8 mouse cellular contexts compared by ENCODE assay signal in genomic region chr16:28752638-28753118, GRCm38 (mm10). TPM values are rescaled to one million over a fixed set of nuclear protein-coding genes. Genes with fewer than 3 reads are reported as not detected.
DNase-seq lines count a peak whose midpoint lies in the region; ATAC-seq and TF ChIP-seq lines count a peak whose summit lies in the region.

Fgf12 (minus strand) TSS chr16:28753068.

- no peaks in the 10 kb centered on the region for H3K9me3 ChIP-seq in forebrain, embryonic 13.5 days (replicated peaks)
- H3K9me3 ChIP-seq in hindbrain, embryonic 14.5 days (ENCODE audit: control insufficient read depth, low read length) = no peaks in the 10 kb centered on the region
- no peaks in the 10 kb centered on the region for H3K9me3 ChIP-seq in limb, embryonic 14.5 days (ENCODE audit: control insufficient read depth, low read length)
- H3K9me3 ChIP-seq in stomach, embryonic 16.5 days (replicated peaks; ENCODE audit: control insufficient read depth, low read length) = no peaks in the 10 kb centered on the region

- no peak for TF ChIP-seq POLR2A in limb, embryonic 14.5 days (IDR thresholded peaks at IDR 0.05; ENCODE audit: borderline replicate concordance, extremely low read depth, insufficient read depth, insufficient read length)
- no peak for TF ChIP-seq POLR2A in kidney, adult 2 months (IDR thresholded peaks at IDR 0.05; ENCODE audit: low read depth, low read length)

- no peak within 1 kb of the TSS; the same call in 1 of the 2 replicates for H3K27ac ChIP-seq in forebrain, embryonic 13.5 days
- H3K27ac ChIP-seq in hindbrain, embryonic 14.5 days = peak within 1 kb of the TSS; percentile 81
- H3K27ac ChIP-seq in limb, embryonic 14.5 days (replicated peaks; ENCODE audit: low read depth, low read length) = no peak within 1 kb of the TSS
- no peak within 1 kb of the TSS for H3K27ac ChIP-seq in stomach, embryonic 16.5 days (ENCODE audit: low read length)
- no peak within 1 kb of the TSS for H3K27ac ChIP-seq in kidney, adult 2 months (ENCODE audit: insufficient read depth, low read depth, low read length)

- H3K4me1 ChIP-seq in forebrain, embryonic 13.5 days = peaks cover 7% of the 10 kb centered on the region
- H3K4me1 ChIP-seq in hindbrain, embryonic 14.5 days (replicated peaks; ENCODE audit: control insufficient read depth, insufficient read depth, low read length) = peaks cover 5% of the 10 kb centered on the region; the same call in 1 of the 2 replicates
- H3K4me1 ChIP-seq in limb, embryonic 14.5 days (ENCODE audit: control insufficient read depth, insufficient read depth, low read length) = 0 out of 2 replicates have a peak, but pooled peaks cover 3% of the 10 kb centered on the region
- H3K4me1 ChIP-seq in stomach, embryonic 16.5 days (ENCODE audit: control insufficient read depth, insufficient read depth, low read length) = no peaks in the 10 kb centered on the region
- no peaks in the 10 kb centered on the region for H3K4me1 ChIP-seq in kidney, adult 2 months (ENCODE audit: control insufficient read depth, insufficient read depth, low read length)

- DNase-seq in right cerebral cortex, adult 18-20 months = peak; percentile 33
- no peak for DNase-seq in right cerebral cortex, adult 2 months (ENCODE audit: low spot score in 2 of 2)
- no peak for DNase-seq in hindbrain, embryonic 14.5 days (ENCODE audit: low spot score)
- DNase-seq in limb, embryonic 14.5 days (ENCODE audit: low spot score) = no peak
- no peak for DNase-seq in ovary, postnatal 14 days (ENCODE audit: low spot score)
- no peak for DNase-seq in kidney, adult 2 months

- no peak for TF ChIP-seq CTCF in kidney, adult 2 months (conservative IDR thresholded peaks at IDR 0.05; ENCODE audit: insufficient read depth, insufficient read length, low read depth, low read length)

- under 1% methylated on average over 16 of the region's 16 CpGs for WGBS in forebrain, embryonic 13.5 days
- WGBS in hindbrain, embryonic 14.5 days = 1% methylated on average over 16 of the region's 16 CpGs
- 2% methylated on average over 16 of the region's 16 CpGs for WGBS in limb, embryonic 14.5 days
- under 1% methylated on average over 16 of the region's 16 CpGs for WGBS in stomach, embryonic 16.5 days
- WGBS in kidney, adult 2 months = 2% methylated on average over 16 of the region's 16 CpGs

- peak; percentile 54 for ATAC-seq in forebrain, embryonic 13.5 days
- peak; percentile 47 for ATAC-seq in hindbrain, embryonic 14.5 days (ENCODE audit: low FRiP score)
- ATAC-seq in limb, embryonic 14.5 days (ENCODE audit: low FRiP score, low read depth) = no peak
- no peak for ATAC-seq in stomach, embryonic 16.5 days (ENCODE audit: insufficient read depth, low FRiP score)

- peak within 1 kb of the TSS; percentile 48 for H3K4me3 ChIP-seq in forebrain, embryonic 13.5 days
- H3K4me3 ChIP-seq in hindbrain, embryonic 14.5 days (replicated peaks; ENCODE audit: low read length) = peak within 1 kb of the TSS; percentile 53
- H3K4me3 ChIP-seq in limb, embryonic 14.5 days (replicated peaks; ENCODE audit: low read length) = peak within 1 kb of the TSS; percentile 23
- H3K4me3 ChIP-seq in stomach, embryonic 16.5 days (replicated peaks; ENCODE audit: low read length) = peak within 1 kb of the TSS; percentile 39
- no peak within 1 kb of the TSS for H3K4me3 ChIP-seq in kidney, adult 2 months (ENCODE audit: insufficient read depth, low read depth, low read length)

- H3K4me2 ChIP-seq in forebrain, embryonic 13.5 days = peak within 1 kb of the TSS; percentile 92
- H3K4me2 ChIP-seq in hindbrain, embryonic 14.5 days (replicated peaks) = peak within 1 kb of the TSS; percentile 88
- peak within 1 kb of the TSS; percentile 53 for H3K4me2 ChIP-seq in limb, embryonic 14.5 days (replicated peaks; ENCODE audit: low read depth, low read length, severe bottlenecking)
- peak within 1 kb of the TSS; percentile 60 for H3K4me2 ChIP-seq in stomach, embryonic 16.5 days (ENCODE audit: low read depth, low read length)

- no peaks in the 10 kb centered on the region for H3K36me3 ChIP-seq in forebrain, embryonic 13.5 days (ENCODE audit: poor library complexity, severe bottlenecking)
- H3K36me3 ChIP-seq in hindbrain, embryonic 14.5 days (replicated peaks; ENCODE audit: control insufficient read depth, insufficient read depth) = no peaks in the 10 kb centered on the region
- H3K36me3 ChIP-seq in limb, embryonic 14.5 days (ENCODE audit: control insufficient read depth, insufficient read depth, low read length) = no peaks in the 10 kb centered on the region
- no peaks in the 10 kb centered on the region for H3K36me3 ChIP-seq in stomach, embryonic 16.5 days (ENCODE audit: control insufficient read depth, insufficient read depth, low read length)
- no peaks in the 10 kb centered on the region for H3K36me3 ChIP-seq in kidney, adult 2 months (ENCODE audit: control insufficient read depth, insufficient read depth, low read length)

- H3K27me3 ChIP-seq in forebrain, embryonic 13.5 days = no peaks in the 10 kb centered on the region
- H3K27me3 ChIP-seq in hindbrain, embryonic 14.5 days (ENCODE audit: control insufficient read depth, insufficient read depth, low read length) = no peaks in the 10 kb centered on the region
- H3K27me3 ChIP-seq in limb, embryonic 14.5 days (ENCODE audit: control insufficient read depth, insufficient read depth, low read length) = no peaks in the 10 kb centered on the region
- no peaks in the 10 kb centered on the region for H3K27me3 ChIP-seq in stomach, embryonic 16.5 days (ENCODE audit: control insufficient read depth, insufficient read depth, low read length)
- H3K27me3 ChIP-seq in kidney, adult 2 months (replicated peaks; ENCODE audit: control insufficient read depth, insufficient read depth, low read length) = no peaks in the 10 kb centered on the region

- peak within 1 kb of the TSS; percentile 66 for H3K9ac ChIP-seq in forebrain, embryonic 13.5 days
- H3K9ac ChIP-seq in hindbrain, embryonic 14.5 days = peak within 1 kb of the TSS; percentile 68
- H3K9ac ChIP-seq in limb, embryonic 14.5 days (ENCODE audit: low read depth, low read length, severe bottlenecking) = peak within 1 kb of the TSS; percentile 31; the same call in 1 of the 2 replicates
- H3K9ac ChIP-seq in stomach, embryonic 16.5 days (ENCODE audit: low read length) = peak within 1 kb of the TSS; percentile 47; the same call in 1 of the 2 replicates

RNA-seq across cellular contexts. Expression of gene Fgf12, which starts in this region (rescaled TPM):
- polyA plus RNA-seq in forebrain, embryonic 13.5 days (2015; fragmentation: Nextera tagmentation; extraction: Ambion mirVana) = 6.5 and 8.3 TPM in 2 replicates
- 59.4 and 68.5 TPM in 2 replicates for polyA plus RNA-seq in hindbrain, embryonic 14.5 days (2014; fragmentation: Nextera tagmentation; extraction: Ambion mirVana)
- 4.7 and 6.0 TPM in 2 replicates for polyA plus RNA-seq in limb, embryonic 14.5 days (2012; rRNA removed)
- 8.1 and 12.3 TPM in 2 replicates for polyA plus RNA-seq in limb, embryonic 14.5 days (2014; fragmentation: Nextera tagmentation; extraction: Ambion mirVana)
- 1.1 and 2.6 TPM in 2 replicates for polyA plus RNA-seq in stomach, embryonic 16.5 days (2015; fragmentation: Nextera tagmentation; extraction: Ambion mirVana)
- 0.74 and 0.83 TPM in 2 replicates for polyA plus RNA-seq in kidney, adult 2 months (2012; rRNA removed)

Comparison
In these comparisons a context has a peak if more than half of its experiments do, and no peak if none do; other contexts are left out.
1. ATAC-seq: peak in forebrain, embryonic 13.5 days (single experiment) and hindbrain, embryonic 14.5 days (single experiment); none in limb, embryonic 14.5 days (single experiment) and stomach, embryonic 16.5 days (single experiment).
2. Peak in every context shown above with its lines, with median percentiles within 50 percentile points of each other: H3K4me2 ChIP-seq and H3K9ac ChIP-seq.